Mouse (Mus musculus): Measurements from ENCODE around the gene Ubxn11.

Ubxn11 gene

DNA sequence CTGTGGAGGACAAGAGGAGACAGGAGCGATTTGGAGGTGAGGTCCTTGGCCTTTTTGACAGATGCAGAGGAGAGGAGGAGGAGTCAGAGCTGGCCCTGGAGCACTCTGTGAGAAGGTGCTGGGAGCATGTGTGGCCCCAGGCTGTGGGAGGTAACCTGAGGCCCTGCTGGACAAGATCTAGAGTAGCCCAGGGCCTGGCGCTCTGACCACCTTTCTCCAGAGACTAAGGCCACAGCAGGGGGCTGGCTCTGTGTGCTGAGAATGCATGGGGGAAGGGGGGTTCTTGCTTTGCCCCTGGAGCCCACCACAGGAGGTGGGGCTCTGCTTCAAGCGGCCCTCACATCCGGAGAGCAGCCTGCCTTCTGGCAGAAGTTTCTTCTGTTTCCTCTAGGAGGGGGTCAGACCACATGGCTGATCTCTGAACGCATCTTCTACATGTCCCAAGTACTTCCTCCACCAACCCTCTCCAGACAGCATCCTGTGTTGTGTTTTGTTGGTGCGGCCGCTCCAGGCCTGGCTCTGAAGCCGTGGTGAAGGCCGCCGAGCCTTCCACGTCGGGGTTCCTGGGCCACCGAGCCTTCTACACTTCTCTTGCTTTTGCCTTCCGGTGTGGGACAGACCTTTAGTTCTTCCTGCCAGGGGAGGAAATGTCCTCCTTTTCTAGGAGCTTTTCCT is 15.9 kb downstream of the Ubxn11 start:
- DNase-seq (ENCODE audit: low spot score in 2 of 2): no peak

DNA sequence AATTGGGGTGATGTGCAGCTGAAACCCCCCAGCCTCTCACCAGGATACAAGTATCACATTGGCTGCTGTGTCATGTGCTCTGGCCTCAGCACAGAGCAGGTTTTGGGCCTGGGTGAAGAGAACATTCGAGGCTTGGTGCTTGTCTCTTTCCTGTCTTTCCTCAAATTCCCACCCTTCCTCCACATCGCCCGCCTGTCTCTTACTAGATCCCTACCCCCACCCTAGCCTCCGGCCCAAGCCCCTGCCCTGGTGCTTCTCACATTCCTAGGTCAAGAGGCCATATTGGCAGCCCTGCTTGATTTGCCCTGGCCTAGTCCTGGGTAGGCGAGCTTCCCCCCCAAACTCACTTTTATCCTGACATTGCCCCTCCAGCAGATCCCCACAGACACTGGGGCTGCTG is 16.7 kb downstream of the Ubxn11 start:
- DNase-seq (ENCODE audit: low spot score in 2 of 2): no peak

DNA sequence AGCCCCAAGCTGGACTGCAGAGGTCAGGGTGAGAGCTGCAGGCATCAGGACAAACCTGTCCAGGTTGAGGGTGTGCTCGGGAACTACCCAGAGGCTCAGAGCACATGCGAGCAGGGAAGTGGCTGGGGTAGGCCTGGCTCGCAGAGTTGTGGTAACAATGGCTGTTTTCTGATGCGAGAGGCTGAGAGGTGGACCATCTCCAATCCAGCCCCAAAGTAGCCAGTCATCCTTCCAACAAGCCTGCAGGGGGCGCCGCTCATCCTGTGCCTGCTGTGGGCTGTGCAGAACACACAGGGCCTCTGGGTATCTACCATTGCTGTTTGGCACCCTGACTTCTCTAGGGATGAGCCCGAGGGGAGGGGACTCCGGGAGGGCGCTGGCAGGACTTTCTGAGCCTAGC is 17.3 kb downstream of the Ubxn11 start:
- no peak for DNase-seq (ENCODE audit: low spot score in 2 of 2)

DNA sequence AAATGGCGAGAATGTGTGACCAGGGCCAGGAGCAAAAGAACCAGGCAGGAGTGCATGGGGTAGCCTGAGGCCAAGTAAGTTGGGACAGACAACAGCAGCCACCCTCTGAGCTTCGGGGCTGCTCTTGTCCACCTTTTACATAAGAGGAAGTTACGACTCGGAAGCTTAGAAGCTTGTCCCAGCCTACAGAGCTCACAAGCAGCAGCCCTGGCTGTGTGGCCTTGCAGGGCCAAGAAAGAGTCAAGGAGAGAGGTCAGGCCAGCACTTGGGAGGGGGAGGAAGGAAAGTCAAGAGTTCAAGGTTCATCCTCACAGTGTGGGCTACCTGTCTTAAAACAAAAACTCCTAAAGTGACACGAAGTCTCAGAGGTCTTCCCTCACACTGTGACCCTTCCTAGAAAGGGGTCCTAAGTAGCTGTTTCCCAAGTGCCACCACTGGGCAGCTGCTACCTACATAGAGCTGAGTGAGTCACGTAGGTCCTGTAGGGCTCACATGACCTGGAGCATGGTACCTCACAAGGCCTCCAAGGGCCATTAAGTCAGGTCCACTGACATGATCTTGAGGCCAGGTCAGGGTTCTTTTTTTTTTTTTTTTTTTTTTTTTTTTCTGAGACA is 17.9 kb downstream of the Ubxn11 start:
- no peak for DNase-seq (ENCODE audit: low spot score in 2 of 2)

DNA sequence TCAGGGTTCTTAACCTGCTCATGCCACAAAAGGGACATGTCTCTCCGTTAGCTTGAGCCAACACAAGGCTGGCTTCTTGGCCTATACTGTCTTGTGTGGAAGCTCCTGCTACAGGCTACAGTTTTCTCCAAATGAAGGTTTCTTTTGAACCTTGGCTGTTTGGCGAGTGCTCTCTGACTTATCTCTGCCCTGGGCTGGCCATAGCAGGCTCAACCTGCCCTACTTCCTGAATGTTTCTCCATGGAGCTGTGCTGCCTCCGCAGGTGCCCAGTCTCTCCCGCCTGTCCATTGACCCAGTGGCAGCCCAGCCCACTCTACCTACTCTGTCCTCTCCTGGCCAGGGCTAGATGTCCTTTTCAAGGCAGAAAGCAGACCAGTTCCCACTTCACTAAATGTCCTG is 18.5 kb downstream of the Ubxn11 start:
- DNase-seq (ENCODE audit: low spot score in 2 of 2): no peak

DNA sequence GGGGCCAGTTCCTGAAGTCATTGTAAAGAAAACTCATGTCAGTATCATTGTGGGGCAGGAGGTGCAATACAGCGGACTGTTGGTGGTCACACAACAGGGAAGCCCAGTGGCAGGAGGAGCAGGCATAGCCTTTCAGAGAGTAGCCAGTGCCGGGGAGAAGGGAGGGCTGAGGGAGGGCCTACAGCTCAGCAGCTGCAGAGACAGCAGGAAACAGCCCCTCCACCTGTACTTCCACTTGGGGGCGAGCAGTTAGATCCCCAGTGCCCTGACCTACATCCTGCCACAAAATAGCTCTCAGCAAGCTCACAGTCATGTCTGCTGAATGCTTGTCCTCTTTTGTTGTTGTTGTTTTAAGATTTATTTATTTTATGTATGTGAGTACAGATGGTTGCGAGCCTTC is 19.2 kb downstream of the Ubxn11 start:
- no peak for DNase-seq (ENCODE audit: low spot score in 2 of 2)

DNA sequence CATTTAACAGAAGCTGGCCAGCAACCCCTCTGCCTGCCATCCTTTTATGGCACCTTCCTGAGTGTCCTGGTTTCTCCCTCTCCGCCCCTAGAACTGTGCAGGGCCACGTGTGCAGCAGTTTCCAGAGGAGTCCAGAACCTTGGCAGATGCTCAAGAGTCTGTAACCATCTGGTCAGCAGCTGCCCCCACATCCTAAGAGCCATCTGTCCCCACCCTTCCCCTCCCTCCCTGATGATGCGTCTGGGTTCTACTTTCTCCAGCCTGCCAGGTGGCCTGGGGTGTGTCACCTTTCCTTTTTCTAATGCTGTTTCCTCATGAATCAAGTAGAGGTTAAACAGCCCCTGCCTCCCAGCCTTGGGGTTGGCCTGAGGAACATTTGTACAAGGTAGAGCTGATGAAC is 19.9 kb downstream of the Ubxn11 start:
- DNase-seq (ENCODE audit: low spot score in 2 of 2): peak in 1 of 2 experiments; percentile 27

DNA sequence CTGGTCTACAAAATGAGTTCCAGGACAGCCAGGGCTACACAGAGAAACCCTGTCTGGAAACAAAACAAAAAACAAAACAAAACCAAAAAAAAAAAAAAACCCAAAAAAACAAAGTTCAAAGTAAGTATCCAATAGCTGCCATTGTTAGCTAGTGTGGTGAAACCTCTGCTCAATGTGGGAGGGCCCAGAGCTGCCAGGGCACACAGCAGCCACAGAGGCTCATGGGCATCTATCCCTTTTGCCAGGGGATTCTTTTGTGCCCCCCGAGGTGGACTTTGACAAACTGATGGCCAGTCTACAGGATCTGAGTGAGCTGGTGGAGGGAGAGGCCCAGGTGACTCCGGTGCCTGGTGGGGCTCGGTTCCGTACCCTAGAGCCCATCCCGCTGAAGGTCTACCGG is 20.8 kb downstream of the Ubxn11 start:
- no peak for DNase-seq (ENCODE audit: low spot score in 2 of 2)

DNA sequence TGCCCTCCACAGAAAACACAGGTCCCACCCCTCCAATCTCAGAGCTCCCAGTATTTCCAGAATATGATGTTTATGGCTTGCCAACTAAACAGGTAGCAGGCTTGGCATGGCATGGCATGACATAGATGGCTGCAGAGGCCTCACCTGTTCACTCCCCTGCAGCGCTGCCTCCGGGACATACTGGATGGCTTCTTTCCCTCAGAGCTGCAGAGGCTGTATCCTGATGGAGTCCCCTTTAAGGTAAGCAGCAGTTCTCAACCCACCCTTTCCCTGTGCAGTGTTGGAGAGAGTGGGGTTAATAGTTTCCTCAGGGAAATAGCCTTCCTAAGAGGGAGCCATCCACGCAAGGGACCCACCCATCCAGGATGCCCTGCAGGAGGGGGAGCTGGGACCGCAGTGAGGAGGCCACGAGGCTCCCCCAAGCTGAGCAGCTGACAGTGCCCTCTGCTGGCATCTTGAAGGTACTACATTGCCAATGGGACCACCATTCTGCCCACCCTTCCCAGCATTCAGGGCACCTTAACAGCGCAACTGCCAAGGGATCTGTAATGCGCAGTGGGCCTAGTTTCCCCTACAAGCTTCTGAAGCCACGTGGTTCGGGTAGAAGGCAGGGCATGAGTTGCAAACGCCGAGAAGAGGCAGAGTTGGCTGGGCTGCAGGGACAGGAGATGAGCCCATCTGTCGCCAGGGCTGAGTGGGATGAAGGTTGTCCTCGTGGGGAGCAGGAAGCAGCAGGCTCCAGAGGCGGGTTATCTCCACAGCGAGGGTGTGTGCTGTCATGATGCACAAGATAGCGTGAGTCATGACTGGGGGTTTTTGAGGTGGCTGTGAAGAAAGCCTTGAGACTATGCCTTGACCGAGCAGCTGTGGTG is 21.5 kb downstream of the Ubxn11 start:
- DNase-seq (ENCODE audit: low spot score in 2 of 2): peak; percentile 85 to 91

DNA sequence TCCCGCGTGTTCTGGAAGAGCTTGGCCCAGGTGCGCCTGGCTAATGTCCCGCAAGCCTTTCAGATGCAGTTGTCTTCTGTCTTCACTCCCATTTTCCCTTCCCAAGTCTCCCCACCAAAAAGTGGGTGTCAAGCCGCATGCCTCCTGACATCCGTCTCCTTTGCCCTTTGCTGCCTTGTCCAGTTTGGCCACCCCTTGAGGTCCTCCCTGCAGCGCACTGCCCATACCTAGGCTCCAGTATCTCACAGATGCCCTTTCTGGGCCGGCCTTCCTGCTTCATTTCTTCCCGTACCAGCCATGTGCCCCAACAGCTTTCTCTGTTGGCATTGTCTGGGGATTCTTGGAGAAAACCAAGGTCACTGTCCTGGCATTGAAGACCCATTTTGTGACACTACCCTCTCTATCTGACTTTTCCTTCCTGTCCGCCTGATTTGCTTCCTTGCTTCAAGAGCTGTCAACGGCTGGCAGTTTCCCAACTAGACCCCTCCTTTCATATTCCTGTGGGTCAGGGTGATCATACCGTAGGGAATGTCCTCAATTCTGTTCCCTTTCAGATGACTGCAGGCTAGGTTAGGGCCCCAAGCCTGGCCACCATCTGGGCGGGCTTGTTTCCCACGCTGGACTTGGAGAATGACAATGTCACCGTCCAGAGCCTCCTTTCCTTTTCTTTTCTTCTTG is 23.2 kb downstream of the Ubxn11 start:
- no peak for DNase-seq (ENCODE audit: low spot score in 2 of 2)

DNA sequence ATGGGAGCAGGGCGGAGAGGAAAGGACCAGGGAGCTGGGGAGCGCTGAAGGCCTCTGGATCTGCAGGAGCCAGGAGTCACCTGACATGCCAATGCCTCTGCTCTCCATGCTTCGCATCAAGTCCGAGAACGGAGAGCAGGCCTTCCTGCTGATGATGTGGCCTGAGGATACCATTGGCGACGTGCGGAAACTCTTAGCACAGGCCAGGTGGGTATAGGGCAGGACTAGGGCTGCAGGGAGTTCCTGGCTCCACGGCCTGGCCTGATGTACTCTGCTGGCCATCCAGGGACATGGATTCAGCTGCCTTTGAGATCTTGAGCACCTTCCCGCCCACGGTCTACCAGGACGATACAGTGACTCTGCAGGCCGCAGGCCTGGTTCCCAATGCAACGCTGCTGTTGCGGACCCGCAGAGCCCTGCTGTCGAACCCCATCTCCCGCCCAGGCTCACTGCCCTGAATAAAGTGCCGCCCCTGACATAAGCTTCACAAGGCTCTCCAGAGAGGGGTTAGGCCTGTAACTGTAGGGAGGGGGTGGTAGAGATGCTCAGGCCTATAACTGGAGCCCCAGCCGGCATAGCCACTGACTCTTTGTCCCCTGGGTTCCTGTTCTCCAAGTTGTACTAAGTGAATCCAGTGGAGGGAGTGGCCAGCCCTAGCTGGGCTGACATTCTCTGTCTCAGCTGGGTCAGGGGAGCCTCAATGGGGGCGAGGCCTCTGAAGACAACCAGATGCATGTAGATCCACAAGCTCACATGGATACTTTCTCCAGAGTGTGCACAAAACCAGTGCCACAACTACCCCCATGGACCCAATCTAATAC is 24.1 kb downstream of the Ubxn11 start:
- DNase-seq (ENCODE audit: low spot score in 2 of 2): no peak

DNA sequence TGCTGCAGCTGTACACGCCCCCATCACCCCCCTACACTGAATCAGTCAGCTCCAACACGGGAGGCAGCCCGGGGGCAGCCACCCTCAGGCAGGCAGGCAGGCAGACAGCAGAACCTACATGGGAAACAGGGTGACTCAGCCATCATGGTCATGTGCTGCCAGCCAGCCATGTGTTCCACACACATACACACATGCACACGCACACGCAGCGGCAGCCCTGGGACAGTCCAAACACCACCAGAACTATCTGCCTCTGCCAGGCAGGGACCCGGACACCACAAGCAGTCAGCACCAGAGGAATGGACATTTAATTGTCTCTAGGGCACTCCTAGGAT is 24.7 kb downstream of the Ubxn11 start:
- DNase-seq (ENCODE audit: low spot score in 2 of 2): peak; percentile 75 to 79

DNA sequence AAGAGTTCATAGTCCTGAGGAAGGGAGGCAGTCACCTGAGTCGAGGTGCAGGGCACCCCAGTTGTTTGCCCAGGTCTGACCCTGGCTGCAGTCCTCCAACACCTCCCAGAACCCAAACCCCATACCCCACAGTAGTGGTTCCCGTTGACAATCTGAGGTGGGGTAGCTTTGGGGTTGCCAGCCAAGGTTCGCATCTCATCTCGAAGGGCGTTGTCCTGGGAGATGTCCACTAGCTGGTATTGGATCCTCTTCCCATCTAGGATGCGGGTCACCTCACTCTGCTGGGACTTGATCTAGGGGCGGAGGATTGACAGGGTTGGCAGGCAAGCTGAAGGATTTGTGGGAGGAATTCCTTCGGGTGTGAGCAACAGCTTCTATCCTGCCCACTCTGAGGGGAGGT is 25.4 kb downstream of the Ubxn11 start:
- peak in 1 of 2 experiments; percentile 27 for DNase-seq (ENCODE audit: low spot score in 2 of 2)

DNA sequence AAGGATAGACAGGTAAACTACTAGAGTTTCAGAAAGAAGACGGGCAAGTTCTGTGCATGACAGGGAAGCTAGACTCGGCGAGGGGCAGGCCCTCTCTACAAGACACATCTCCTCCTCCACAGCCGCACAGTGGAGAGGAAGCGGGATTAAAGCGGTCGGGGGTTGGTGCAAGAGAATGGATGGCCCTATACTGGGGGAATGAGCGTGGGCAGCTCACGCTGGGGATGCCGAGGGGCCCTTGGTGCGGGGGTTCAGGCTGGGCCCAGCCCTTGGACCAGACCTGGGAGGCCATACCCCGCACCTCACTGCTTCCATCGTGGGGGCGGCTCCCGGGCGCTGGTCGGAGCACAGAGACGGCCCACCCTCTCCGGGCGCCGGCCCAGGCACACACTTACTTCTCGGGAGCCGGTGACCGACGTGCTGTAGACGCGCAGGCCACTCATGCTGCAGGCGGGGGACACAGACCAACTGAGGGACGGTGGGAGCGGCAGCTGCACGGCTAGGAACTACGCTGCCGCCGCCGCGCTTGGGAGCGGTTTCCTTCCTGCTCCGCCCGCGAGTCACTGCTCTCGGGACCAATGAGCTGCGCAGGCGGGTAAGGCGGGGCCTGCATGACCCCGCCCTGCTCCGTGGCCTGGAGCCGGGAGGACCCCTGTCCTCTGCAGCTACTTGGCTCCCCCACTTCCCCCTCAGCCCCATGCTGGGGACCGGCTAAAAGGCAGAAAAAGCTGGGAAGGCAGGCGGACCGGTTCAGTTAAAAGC is 26.0 kb downstream of the Ubxn11 start, which contains the start of gene Sh3bgrl3:
Sh3bgrl3 (minus strand) TSS at position 569 of the 762 bp plus-strand sequence.
- peak; percentile 85 to 89 for DNase-seq (ENCODE audit: low spot score in 2 of 2)

DNA sequence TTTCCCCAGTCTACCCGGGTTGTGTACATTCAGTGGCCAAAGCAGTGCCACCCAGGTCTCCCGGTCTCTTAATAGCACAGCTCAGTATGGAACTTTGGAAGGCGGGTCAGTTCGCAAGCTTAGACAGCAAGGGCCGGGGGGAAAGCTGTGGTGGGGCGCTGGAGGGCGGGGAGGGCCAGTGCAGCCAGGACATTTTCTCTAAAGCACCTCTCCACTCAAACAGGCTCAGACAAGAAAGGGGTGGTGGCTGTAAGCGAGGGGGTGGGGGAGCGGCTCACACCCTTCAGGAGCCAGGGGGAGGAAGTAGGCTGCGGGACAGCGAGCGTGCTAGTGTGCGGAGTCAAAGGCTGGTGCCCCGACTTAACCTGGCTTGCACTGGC is 26.6 kb downstream of the Ubxn11 start:
- DNase-seq (ENCODE audit: low spot score in 2 of 2): no peak

DNA sequence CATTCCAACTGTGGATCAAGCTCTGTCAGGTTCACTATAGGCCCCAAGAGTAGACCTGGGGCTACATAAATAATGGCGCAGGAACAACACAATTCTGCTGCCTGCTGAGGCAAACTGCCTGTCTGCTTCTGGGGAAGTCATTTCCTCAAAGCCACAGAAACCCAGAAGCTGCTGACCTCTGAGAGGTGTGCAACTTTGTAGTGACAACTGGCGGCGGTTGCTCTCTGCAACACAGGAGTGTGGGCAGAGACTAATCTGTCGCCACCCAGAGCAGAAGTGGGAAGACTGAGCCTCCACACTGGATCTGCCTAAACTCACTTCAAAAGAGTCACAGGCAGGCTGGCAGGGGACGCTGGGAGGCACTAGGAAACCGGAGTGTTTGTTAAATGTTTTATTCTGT is 27.1 kb downstream of the Ubxn11 start:
- peak; percentile 39 to 54 for DNase-seq (ENCODE audit: low spot score in 2 of 2)

DNA sequence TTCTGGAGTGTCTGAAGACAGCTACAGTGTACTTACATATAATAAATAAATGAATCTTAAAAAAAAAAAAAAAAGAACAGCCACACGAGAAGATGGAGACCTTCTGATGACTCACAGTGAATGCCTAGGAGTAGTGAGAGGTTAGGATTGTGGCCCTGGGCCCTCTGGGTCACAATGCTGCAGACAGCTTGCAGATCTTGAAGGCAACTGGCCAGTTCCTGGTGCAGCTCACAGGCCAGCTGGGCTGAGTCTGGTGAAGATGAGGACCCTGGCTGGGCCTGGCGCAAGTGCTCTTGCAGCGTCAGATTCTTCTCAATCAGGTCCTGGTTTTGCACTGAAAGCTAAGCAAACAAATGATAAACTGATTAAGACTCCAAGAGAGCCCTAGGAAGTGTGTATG is 29.7 kb downstream of the Ubxn11 start:
- DNase-seq (ENCODE audit: low spot score in 2 of 2): no peak

DNA sequence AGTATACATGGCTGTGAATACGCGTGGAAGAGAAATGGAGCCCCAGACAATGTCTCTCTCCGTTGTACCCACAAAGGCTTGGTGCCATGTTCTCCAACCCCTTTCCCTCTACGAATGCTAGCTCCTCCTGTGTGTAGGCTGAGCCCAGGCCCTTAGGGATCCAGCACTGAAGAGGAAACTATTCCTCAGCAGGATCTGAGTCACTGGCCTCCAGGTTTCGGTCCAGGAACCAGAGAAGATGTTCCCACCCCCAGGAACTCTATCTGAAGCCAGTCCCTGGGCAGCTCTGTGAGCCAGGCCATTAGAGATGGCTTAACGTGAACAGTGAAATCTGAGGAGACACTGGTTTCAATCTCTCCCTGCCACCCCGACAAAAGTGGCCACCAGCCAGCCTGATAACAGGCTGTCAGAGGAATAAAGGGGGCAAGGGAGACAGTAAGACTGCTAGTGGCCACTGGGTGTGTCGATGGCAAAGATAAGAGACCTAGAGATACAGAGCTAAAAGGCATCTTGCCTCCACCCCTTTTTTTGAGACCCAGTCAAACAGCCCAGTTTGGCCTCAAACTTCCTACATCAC is 30.2 kb downstream of the Ubxn11 start:
- no peak for DNase-seq (ENCODE audit: low spot score in 2 of 2)

DNA sequence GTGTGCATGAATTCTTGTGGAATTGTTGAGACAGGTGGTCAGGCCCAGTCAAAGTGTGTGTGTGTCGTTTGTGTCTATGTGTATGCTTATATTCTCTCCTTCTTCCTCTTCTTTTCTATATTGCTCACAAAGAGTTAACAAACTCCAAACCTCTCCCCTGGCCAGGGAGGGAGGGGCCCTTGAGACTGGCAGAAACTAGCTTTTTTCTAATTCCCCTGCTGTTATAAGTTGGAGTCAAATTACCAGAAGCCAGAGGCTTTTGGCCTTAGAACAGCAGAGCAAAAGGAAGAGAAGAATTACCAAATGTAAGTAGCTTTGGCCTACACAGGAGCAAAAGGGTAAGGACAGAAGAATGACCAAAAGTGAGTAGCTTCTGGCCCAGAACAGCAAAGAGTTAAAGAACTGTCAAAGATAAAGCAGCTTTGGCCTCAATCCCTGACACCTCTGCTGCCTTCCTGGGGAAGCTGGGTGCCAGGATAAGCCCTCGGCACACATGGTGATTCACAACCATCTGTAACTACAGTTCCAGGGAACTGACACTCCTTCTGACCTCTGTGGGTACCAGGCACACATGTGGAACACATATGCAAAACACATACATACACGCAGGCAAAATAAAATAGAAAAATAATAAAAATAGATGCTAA is 34.0 kb downstream of the Ubxn11 start:
- no peak for DNase-seq (ENCODE audit: low spot score in 2 of 2)

DNA sequence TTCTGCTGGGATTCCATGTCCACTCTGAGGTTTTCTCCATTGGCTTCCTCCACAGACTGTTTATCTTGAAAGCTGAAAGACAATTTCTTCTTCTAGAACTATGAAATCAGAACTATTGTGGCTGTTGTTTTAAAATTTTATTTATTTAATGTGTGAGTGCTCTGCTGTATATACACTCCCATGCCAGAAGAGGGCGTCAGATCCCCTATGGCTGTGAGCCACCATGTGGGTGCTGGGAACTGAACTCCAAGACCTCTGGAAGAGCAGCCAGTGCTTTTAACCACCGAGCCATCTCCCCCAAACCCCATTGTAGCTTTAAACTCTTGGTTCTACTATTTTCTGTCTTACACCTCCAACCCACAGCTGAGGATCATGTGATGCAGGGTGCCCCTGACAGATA is 36.5 kb downstream of the Ubxn11 start:
- no peak for DNase-seq (ENCODE audit: low spot score in 2 of 2)
